In the genomic region with DNA sequence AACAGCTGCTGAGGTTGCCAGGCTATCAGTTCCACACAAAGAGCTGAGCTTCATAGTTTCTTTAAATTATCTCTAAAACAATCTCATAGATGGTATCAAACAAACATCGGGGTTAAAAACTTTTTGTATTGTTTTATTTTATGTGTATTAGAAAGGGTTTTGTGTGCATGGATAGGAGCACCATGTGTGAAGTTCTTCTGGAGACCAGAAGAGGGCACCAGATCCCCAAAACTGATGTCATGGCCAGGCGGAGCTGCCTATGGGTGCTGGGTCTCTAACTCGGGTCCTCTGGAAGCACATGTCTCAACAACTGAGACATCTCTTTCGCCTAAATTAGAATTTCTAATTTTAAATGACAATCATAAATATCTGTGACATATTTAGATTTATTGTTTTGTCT, we compare ENCODE assay signal across 8 mouse cellular contexts. TPM values are rescaled to one million over a fixed set of nuclear protein-coding genes. Genes with fewer than 3 reads are reported as not detected.
A peak's percentile ranks its signal among the peaks of the same experiment; 100 is the strongest.
DNase-seq lines count a peak whose midpoint lies in the region; ATAC-seq and TF ChIP-seq lines count a peak whose summit lies in the region.

No protein-coding gene starts in this region.

- no peak overlapping the region for H3K4me3 ChIP-seq in gastrocnemius, adult 2 months
- no peak overlapping the region for H3K4me3 ChIP-seq in small intestine, adult 2 months (ENCODE audit: low read depth, low read length)

- TF ChIP-seq POLR2A in small intestine, adult 2 months (IDR thresholded peaks at IDR 0.05; ENCODE audit: low read depth, low read length): no peak

- no peak overlapping the region for H3K27ac ChIP-seq in gastrocnemius, adult 2 months
- no peak overlapping the region for H3K27ac ChIP-seq in small intestine, adult 2 months (ENCODE audit: insufficient read depth, low read depth, low read length)

- TF ChIP-seq CTCF in gastrocnemius, adult 2 months (IDR thresholded peaks at IDR 0.05): peak; percentile 75
- peak; percentile 75; the same call in 1 of the 2 replicates for TF ChIP-seq CTCF in small intestine, adult 2 months (IDR thresholded peaks at IDR 0.05; ENCODE audit: extremely low read depth, insufficient read length, insufficient replicate concordance, low read depth, low read length)

- no peaks in the 10 kb centered on the region for H3K36me3 ChIP-seq in small intestine, adult 2 months (ENCODE audit: control insufficient read depth, insufficient read depth, low read length)

- intact Hi-C loops in gastrocnemius, adult 2 months (cut with DNase I): loop anchor here (5.0 kb wide), 1 partner anchor 34 kb away; the partner anchor contains the start of gene Endod1

- DNase-seq in gastrocnemius, adult 2 months: no peak
- no peak for DNase-seq in gastrocnemius, adult 8-10 months (ENCODE audit: low spot score in 2 of 2)
- peak; percentile 64 for DNase-seq in 416B (ENCODE audit: low read depth)
- peak; percentile 55 for DNase-seq in R1 (ENCODE audit: low read depth, low spot score)
- no peak for DNase-seq in ovary, adult 18-20 months (ENCODE audit: low spot score)

- no peaks in the 10 kb centered on the region for H3K4me1 ChIP-seq in small intestine, adult 2 months (ENCODE audit: control insufficient read depth, insufficient read depth, insufficient read length, low read length)

- ATAC-seq in inflammation-experienced regulatory T-cells, adult 6 months: peak; percentile 51
- no peak for ATAC-seq in activated CD4-positive, CD25-positive, alpha-beta regulatory T cell, adult 4 months

- 53% methylated on average over 4 of the region's 4 CpGs for WGBS in small intestine, adult 2 months

- H3K27me3 ChIP-seq in small intestine, adult 2 months (ENCODE audit: control insufficient read depth, insufficient read depth, low read length): no peaks in the 10 kb centered on the region

RNA-seq across cellular contexts. Expression of gene Endod1, which starts 32.9 kb away (rescaled TPM):
- 1 to 10 TPM; 2.7 to 4.5 TPM for total RNA-seq in gastrocnemius, adult 2 months (2021)
- total RNA-seq in gastrocnemius, adult 8-10 months (2022): 1 to 10 TPM; 1.3 to 2.4 (median 2.0) TPM
- polyA plus RNA-seq in inflammation-experienced regulatory T-cells, adult 6 months (2017; shearing (Covaris generic)): 10 to 100 TPM; 29.2 to 38.6 (median 31.3) TPM
- polyA plus RNA-seq in small intestine, adult 2 months (2012; rRNA removed): 108 and 114 TPM in 2 replicates
- polyA plus RNA-seq in activated CD4-positive, CD25-positive, alpha-beta regulatory T cell, adult 4 months (2017; shearing (Covaris generic)): 10 to 100 TPM; 33.4 to 39.9 TPM

Comparison
In these comparisons a context has a peak if more than half of its experiments do, and no peak if none do; other contexts are left out.
1. DNase-seq: peak in 416B (single experiment) and R1 (single experiment); none in gastrocnemius, adult 2 months (single experiment), gastrocnemius, adult 8-10 months (0 of 2) and ovary, adult 18-20 months (single experiment).